Mouse (Mus musculus) heart, adult 2 months (tissue): Measurements from ENCODE around the gene Slc30a9.

Source experiments
- CTCF ChIP-seq: fragments of 200-600 bp; IDR thresholded peaks from 2 replicates; pipeline ENCODE4 v1.8.1; 2022; ENCODE audit warnings: antibody characterized with exemption, mild to moderate bottlenecking, moderate library complexity
- POLR2A ChIP-seq: fragments of 200-500 bp; IDR thresholded peaks from 2 replicates; pipeline ENCODE4 v1.6.1; 2011; ENCODE audit warnings: mild to moderate bottlenecking, low read depth, low read length, control low read depth; ENCODE audit not compliant: insufficient read depth

DNA sequence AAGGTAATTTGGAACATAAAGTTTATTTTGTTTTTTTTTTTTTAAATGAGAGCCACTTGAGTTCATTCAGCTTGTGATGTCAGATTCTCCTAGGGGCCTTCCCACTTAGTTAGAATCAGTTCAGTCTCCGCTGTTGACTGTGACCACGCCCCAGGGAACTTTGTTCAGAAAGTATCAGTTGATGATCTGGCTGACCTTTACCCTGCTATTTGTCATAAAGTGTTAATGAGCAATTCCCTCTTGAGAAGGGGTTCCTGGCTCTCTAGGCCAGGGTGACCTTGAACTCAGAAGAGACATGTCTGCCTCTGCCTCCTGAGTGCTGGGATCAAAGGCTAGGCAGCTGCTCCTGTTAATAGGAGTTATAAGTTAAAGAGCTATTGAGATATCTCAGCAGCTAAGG is 40.3 kb downstream of the Slc30a9 start:
- TF ChIP-seq CTCF: no peak
- no peak for TF ChIP-seq POLR2A
